Mouse (Mus musculus) layer of hippocampus, postnatal 10 days (tissue): ENCODE results near the gene Ceacam18. TPM values are rescaled to one million over a fixed set of nuclear protein-coding genes. Genes with fewer than 3 reads are reported as not detected.
"Not testable (repeated sequence)": the region's sequence is repeated elsewhere in the genome, so short reads cannot be mapped to it uniquely, and the experiment has no call there.

ENCODE experiments used
- DNase-seq, 2 experiments: peaks; one replicate each; pipeline ENCODE4 v3.0.0; 2021; ENCODE audit warnings: low spot score in 2 of 2
- total RNA-seq, 2 experiments: library from RNA; stranded (reverse); gene quantifications; 2 replicates each; pipeline ENCODE4 v1.2.3; 2021

Ceacam18 gene
- total RNA-seq, 2 experiments from 2014 or later, result 0.16 TPM; not detected in 1

- not testable (repeated sequence) for DNase-seq
These were observed 32.7 kb downstream of the Ceacam18 start for GRCm38 (mm10) chr7:43667221-43667620.

- no peak for DNase-seq
These were observed 34.1 kb downstream of the Ceacam18 start for GRCm38 (mm10) chr7:43668582-43668981.

GRCm38 (mm10) chr7:43671064-43671808, 36.7 kb downstream of the Ceacam18 start:
- no peak for DNase-seq

GRCm38 (mm10) chr7:43671809-43672580, 37.5 kb downstream of the Ceacam18 start, which contains the start of gene Ctu1:
Ctu1 (plus strand) TSS chr7:43672016.
- DNase-seq, result peak; percentile 84 to 86

- DNase-seq, result no peak
These were observed 38.2 kb downstream of the Ceacam18 start for GRCm38 (mm10) chr7:43672581-43673260.

GRCm38 (mm10) chr7:43675091-43675490, 40.6 kb downstream of the Ceacam18 start:
- DNase-seq, result no peak

- peak in 1 of 2 experiments; percentile 35 for DNase-seq
These were observed 44.0 kb downstream of the Ceacam18 start for GRCm38 (mm10) chr7:43678517-43678916.

GRCm38 (mm10) chr7:43680960-43681359, 46.5 kb downstream of the Ceacam18 start:
- DNase-seq, result peak; percentile 78 to 79

GRCm38 (mm10) chr7:43682511-43682910, 48.0 kb downstream of the Ceacam18 start:
- DNase-seq, result not testable (repeated sequence)

- DNase-seq, result no peak
These were observed 50.6 kb downstream of the Ceacam18 start for GRCm38 (mm10) chr7:43685088-43685487.

GRCm38 (mm10) chr7:43690118-43690517, 55.6 kb downstream of the Ceacam18 start, which contains the start of gene Klk14:
Klk14 (plus strand) TSS chr7:43690418.
- DNase-seq, result no peak

Other genes starting within 250 kb of the Ceacam18 start
- gene Siglecg, start 226.5 kb upstream of the Ceacam18 start, total RNA-seq, result under 1 TPM in 1 of 2 experiments, not detected in 1; 0.22 TPM
- gene Lim2, start 207.0 kb upstream of the Ceacam18 start, total RNA-seq, result not detected
- not detected for gene Nkg7, start 197.6 kb upstream of the Ceacam18 start, total RNA-seq
- gene Cldnd2, start 193.9 kb upstream of the Ceacam18 start, total RNA-seq, result not detected
- gene Etfb, start 190.6 kb upstream of the Ceacam18 start, total RNA-seq, result 10 to 100 TPM; 61.8 to 68.0 TPM
- gene Gm45233, start 190.6 kb upstream of the Ceacam18 start, total RNA-seq, result 1 to 10 TPM; 2.0 to 2.1 TPM
- 1 to 10 TPM; 3.6 to 5.5 TPM for gene Vsig10l, start 171.6 kb upstream of the Ceacam18 start, total RNA-seq
- 10 to 100 TPM; 51.1 to 51.6 TPM for gene Iglon5, start 144.6 kb upstream of the Ceacam18 start, total RNA-seq
- not detected for gene 4931406B18Rik, start 128.8 kb upstream of the Ceacam18 start, total RNA-seq
- 1 to 10 TPM; 5.5 to 8.4 TPM for gene Cd33, start 90.3 kb upstream of the Ceacam18 start, total RNA-seq
- gene Zfp658, start 72.5 kb upstream of the Ceacam18 start, total RNA-seq, result 1 to 10 TPM; 6.4 to 6.5 TPM
- gene Zfp719, start 55.1 kb upstream of the Ceacam18 start, total RNA-seq, result 10 to 100 TPM; 19.9 to 25.9 TPM
- gene Zfp819, start 27.5 kb upstream of the Ceacam18 start, total RNA-seq, result under 1 TPM in 1 of 2 experiments, not detected in 1; 0.36 TPM
- gene Siglece, start 25.5 kb downstream of the Ceacam18 start, total RNA-seq, result 1 to 10 TPM in 1 of 2 experiments, under 1 TPM in 1; 0.71 to 1.0 TPM
- gene Ctu1, start 37.3 kb downstream of the Ceacam18 start, total RNA-seq, result 10 to 100 TPM; 15.0 to 15.2 TPM
- gene Klk14, start 55.7 kb downstream of the Ceacam18 start, total RNA-seq, result under 1 TPM in 1 of 2 experiments, not detected in 1; 0.27 TPM
- not detected for gene Klk13, start 77.9 kb downstream of the Ceacam18 start, total RNA-seq
- not detected for gene Klk12, start 134.2 kb downstream of the Ceacam18 start, total RNA-seq
- gene Klk11, start 139.9 kb downstream of the Ceacam18 start, total RNA-seq, result not detected
- gene Klk10, start 146.3 kb downstream of the Ceacam18 start, total RNA-seq, result under 1 TPM; 0.31 to 0.43 TPM
- not detected for gene Klk9, start 157.2 kb downstream of the Ceacam18 start, total RNA-seq
- gene Klk8, start 162.9 kb downstream of the Ceacam18 start, total RNA-seq, result 10 to 100 TPM; 23.5 to 25.0 TPM
- under 1 TPM; 0.29 to 0.62 TPM for gene Klk7, start 176.6 kb downstream of the Ceacam18 start, total RNA-seq
- not detected for gene Klk6, start 189.8 kb downstream of the Ceacam18 start, total RNA-seq
- gene Klk5, start 207.3 kb downstream of the Ceacam18 start, total RNA-seq, result not detected
- gene Klk4, start 246.5 kb downstream of the Ceacam18 start, total RNA-seq, result not detected